ENCODE assay signal across 15 mouse cellular contexts in the genomic region with DNA sequence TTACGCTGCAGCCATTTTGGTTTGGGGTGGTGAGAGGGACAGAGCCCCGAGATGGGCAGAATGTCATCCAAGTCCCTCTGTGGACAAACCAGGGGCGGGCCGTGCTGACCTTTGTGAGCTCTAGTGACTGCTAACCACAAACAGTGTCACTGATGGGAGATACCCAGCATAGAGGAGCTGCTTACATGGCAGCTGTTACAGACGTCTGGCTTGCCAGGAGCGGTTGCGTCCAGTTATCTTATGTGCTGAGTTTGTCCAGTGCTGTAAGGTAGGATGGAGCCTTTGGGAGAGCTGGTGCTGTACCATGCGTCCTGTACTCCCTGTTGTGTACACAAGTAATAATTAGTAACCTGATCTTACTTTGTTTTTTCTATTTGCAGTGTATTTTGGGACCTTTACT. TPM values are rescaled to one million over a fixed set of nuclear protein-coding genes. Genes with fewer than 3 reads are reported as not detected.
DNase-seq lines count a peak whose midpoint lies in the region; ATAC-seq and TF ChIP-seq lines count a peak whose summit lies in the region.
"Had no signal": no experiment of that assay in that cellular context is flagged by ENCODE, and none has a peak within 500 bp of the region (broad histone marks: within the 10 kb centered on the region; RNA-seq: fewer than 3 reads in every experiment).

No protein-coding gene starts in this region.

- no peaks in the 10 kb centered on the region for H3K9me3 ChIP-seq in liver, embryonic 11.5 days (ENCODE audit: control insufficient read depth, low read length)
- H3K9me3 ChIP-seq in liver, postnatal 0 days (ENCODE audit: low read length) = no peaks in the 10 kb centered on the region
- H3K9me3 ChIP-seq in forebrain, embryonic 14.5 days (replicated peaks; ENCODE audit: control insufficient read depth, low read length) = no peaks in the 10 kb centered on the region
- no peaks in the 10 kb centered on the region for H3K9me3 ChIP-seq in limb, embryonic 15.5 days
- H3K9me3 ChIP-seq in neural tube, embryonic 14.5 days (ENCODE audit: control insufficient read depth, low read length) = no peaks in the 10 kb centered on the region
- H3K9me3 ChIP-seq: stomach, embryonic 15.5 days had no signal

- TF ChIP-seq CTCF in liver, postnatal 0 days (IDR thresholded peaks at IDR 0.05; ENCODE audit: low read depth) = no peak

- H3K4me1 ChIP-seq in liver, embryonic 11.5 days (replicated peaks; ENCODE audit: control insufficient read depth, insufficient read depth, low read length) = peaks cover 30% of the 10 kb centered on the region
- peaks cover 21% of the 10 kb centered on the region for H3K4me1 ChIP-seq in liver, postnatal 0 days (ENCODE audit: insufficient read depth)
- H3K4me1 ChIP-seq in forebrain, embryonic 14.5 days (ENCODE audit: control insufficient read depth, insufficient read depth, low read length) = peaks cover 27% of the 10 kb centered on the region
- peaks cover 38% of the 10 kb centered on the region for H3K4me1 ChIP-seq in limb, embryonic 15.5 days
- peaks cover 34% of the 10 kb centered on the region for H3K4me1 ChIP-seq in neural tube, embryonic 14.5 days (ENCODE audit: control insufficient read depth, insufficient read depth, low read length)

- no peak for TF ChIP-seq EP300 in liver, postnatal 0 days (IDR thresholded peaks at IDR 0.05; ENCODE audit: low read depth)

- 0 out of 2 replicates have a peak overlapping the region, but pooled peaks have one; percentile 3 for H3K4me2 ChIP-seq in liver, embryonic 11.5 days
- H3K4me2 ChIP-seq in liver, postnatal 0 days (ENCODE audit: low read depth, low read length) = no peak overlapping the region
- H3K4me2 ChIP-seq in forebrain, embryonic 14.5 days (ENCODE audit: low read length) = peak overlapping the region; percentile 85
- no peak overlapping the region for H3K4me2 ChIP-seq in limb, embryonic 15.5 days
- H3K4me2 ChIP-seq in neural tube, embryonic 14.5 days (ENCODE audit: low read depth, low read length) = peak overlapping the region; percentile 64; the same call in 1 of the 2 replicates

- no peaks in the 10 kb centered on the region for H3K27me3 ChIP-seq in liver, embryonic 11.5 days (replicated peaks; ENCODE audit: control insufficient read depth, insufficient read depth, low read length)
- H3K27me3 ChIP-seq in liver, postnatal 0 days (ENCODE audit: insufficient read depth, low read length) = no peaks in the 10 kb centered on the region
- no peaks in the 10 kb centered on the region for H3K27me3 ChIP-seq in forebrain, embryonic 14.5 days (replicated peaks; ENCODE audit: control insufficient read depth, insufficient read depth, low read length)
- no peaks in the 10 kb centered on the region for H3K27me3 ChIP-seq in limb, embryonic 15.5 days
- H3K27me3 ChIP-seq in neural tube, embryonic 14.5 days (ENCODE audit: control insufficient read depth, insufficient read depth, low read length) = no peaks in the 10 kb centered on the region
- H3K27me3 ChIP-seq: stomach, embryonic 15.5 days had no signal

- DNase-seq in liver, embryonic 11.5 days (ENCODE audit: low spot score) = no peak
- DNase-seq in liver, postnatal 0 days = no peak
- no peak for DNase-seq in forebrain, embryonic 14.5 days (ENCODE audit: low spot score)
- no peak for DNase-seq in left cerebral cortex, adult 9 months (ENCODE audit: low spot score in 2 of 2)
- DNase-seq: cerebellum, postnatal 25 days; gastrocnemius, postnatal 10 days; kidney, adult 9 months; layer of hippocampus, adult 9-11 months; right cerebral cortex, postnatal 14 days had no signal

- H3K27ac ChIP-seq in liver, embryonic 11.5 days (ENCODE audit: low read depth, low read length) = no peak overlapping the region; the same call in 1 of the 2 replicates
- no peak overlapping the region for H3K27ac ChIP-seq in liver, postnatal 0 days (ENCODE audit: low read depth)
- no peak overlapping the region for H3K27ac ChIP-seq in forebrain, embryonic 14.5 days (ENCODE audit: low read depth, low read length)
- H3K27ac ChIP-seq in limb, embryonic 15.5 days = no peak overlapping the region
- no peak overlapping the region for H3K27ac ChIP-seq in neural tube, embryonic 14.5 days (ENCODE audit: low read depth, low read length)
- H3K27ac ChIP-seq: liver, embryonic 14.5 days; stomach, embryonic 15.5 days had no signal

- no peak for ATAC-seq in liver, embryonic 11.5 days (replicated peaks; ENCODE audit: low FRiP score)
- ATAC-seq in liver, postnatal 0 days = no peak
- ATAC-seq in forebrain, embryonic 14.5 days = no peak
- ATAC-seq in limb, embryonic 15.5 days (ENCODE audit: insufficient number of reproducible peaks, low FRiP score, low TSS enrichment, low read depth) = no peak
- ATAC-seq in neural tube, embryonic 14.5 days (ENCODE audit: low read depth) = no peak
- ATAC-seq in frontal cortex, adult (ENCODE audit: low TSS enrichment) = no peak
- ATAC-seq: CD4-positive, CD25-positive, alpha-beta regulatory T cell, adult 4 months had no signal

- H3K36me3 ChIP-seq in liver, embryonic 11.5 days (ENCODE audit: control insufficient read depth, insufficient read depth, low read length) = peaks cover 52% of the 10 kb centered on the region
- H3K36me3 ChIP-seq in liver, postnatal 0 days (replicated peaks; ENCODE audit: insufficient read depth, low read length) = peaks cover 52% of the 10 kb centered on the region
- H3K36me3 ChIP-seq in forebrain, embryonic 14.5 days (ENCODE audit: control insufficient read depth, insufficient read depth, low read length) = peaks cover 67% of the 10 kb centered on the region
- peaks cover 47% of the 10 kb centered on the region for H3K36me3 ChIP-seq in limb, embryonic 15.5 days
- peaks cover 48% of the 10 kb centered on the region for H3K36me3 ChIP-seq in neural tube, embryonic 14.5 days (ENCODE audit: control insufficient read depth, insufficient read depth, low read length)

- 67% methylated on average over 8 of the region's 8 CpGs for WGBS in liver, embryonic 11.5 days
- 63% methylated on average over 8 of the region's 8 CpGs for WGBS in liver, postnatal 0 days (ENCODE audit: insufficient replicate concordance)
- 73% methylated on average over 8 of the region's 8 CpGs for WGBS in forebrain, embryonic 14.5 days
- WGBS in limb, embryonic 15.5 days = 56% methylated on average over 8 of the region's 8 CpGs
- 74% methylated on average over 8 of the region's 8 CpGs for WGBS in neural tube, embryonic 14.5 days

- H3K9ac ChIP-seq in liver, embryonic 11.5 days (ENCODE audit: low read depth, low read length) = no peak overlapping the region
- H3K9ac ChIP-seq in liver, postnatal 0 days (replicated peaks) = no peak overlapping the region
- peak overlapping the region; percentile 13; the same call in 1 of the 2 replicates for H3K9ac ChIP-seq in forebrain, embryonic 14.5 days (ENCODE audit: low read length)
- no peak overlapping the region for H3K9ac ChIP-seq in limb, embryonic 15.5 days
- no peak overlapping the region; the same call in 1 of the 2 replicates for H3K9ac ChIP-seq in neural tube, embryonic 14.5 days (replicated peaks; ENCODE audit: low read depth, low read length)
- H3K9ac ChIP-seq: liver, embryonic 14.5 days; stomach, embryonic 15.5 days had no signal

- no peak overlapping the region for H3K4me3 ChIP-seq in liver, embryonic 11.5 days (ENCODE audit: low read depth, low read length)
- H3K4me3 ChIP-seq in liver, postnatal 0 days (ENCODE audit: low read depth, low read length) = no peak overlapping the region
- H3K4me3 ChIP-seq in forebrain, embryonic 14.5 days (ENCODE audit: low read depth, low read length) = 0 out of 2 replicates have a peak overlapping the region, but pooled peaks have one; percentile 2
- 0 out of 2 replicates have a peak overlapping the region, but pooled peaks have one; percentile 0 for H3K4me3 ChIP-seq in limb, embryonic 15.5 days
- no peak overlapping the region for H3K4me3 ChIP-seq in neural tube, embryonic 14.5 days (ENCODE audit: low read depth, low read length)
- H3K4me3 ChIP-seq: stomach, embryonic 15.5 days had no signal

RNA-seq across cellular contexts. Expression of gene Ssbp3, which starts 4.8 kb away (rescaled TPM):
- polyA plus RNA-seq in liver, embryonic 11.5 days (2014; fragmentation: Nextera tagmentation; extraction: Ambion mirVana) = 71.1 and 89.0 TPM in 2 replicates
- polyA plus RNA-seq in liver, postnatal 0 days (2015; fragmentation: Nextera tagmentation; extraction: Ambion mirVana) = 22.8 and 26.8 TPM in 2 replicates
- 118 and 127 TPM in 2 replicates for polyA plus RNA-seq in forebrain, embryonic 14.5 days (2014; fragmentation: Nextera tagmentation; extraction: Ambion mirVana)
- 93.9 and 112 TPM in 2 replicates for polyA plus RNA-seq in limb, embryonic 15.5 days (2015; fragmentation: Nextera tagmentation; extraction: Ambion mirVana)
- polyA plus RNA-seq in neural tube, embryonic 14.5 days (2014; fragmentation: Nextera tagmentation; extraction: Ambion mirVana) = 106 and 112 TPM in 2 replicates

Comparison
In these comparisons a context has a peak if more than half of its experiments do, and no peak if none do; other contexts are left out.
1. H3K4me2 ChIP-seq: peak in liver, embryonic 11.5 days (single experiment), forebrain, embryonic 14.5 days (single experiment) and neural tube, embryonic 14.5 days (single experiment); none in liver, postnatal 0 days (single experiment) and limb, embryonic 15.5 days (single experiment).
2. H3K4me3 ChIP-seq: peak in forebrain, embryonic 14.5 days (single experiment) and limb, embryonic 15.5 days (single experiment); none in liver, embryonic 11.5 days (single experiment), liver, postnatal 0 days (single experiment) and neural tube, embryonic 14.5 days (single experiment).